Mouse (Mus musculus): Measurements from ENCODE around the gene Pcdh15. TPM values are rescaled to one million over a fixed set of nuclear protein-coding genes. Genes with fewer than 3 reads are reported as not detected.

Gene Pcdh15
- polyA plus RNA-seq, 1 experiment from 2014 or later = 0.41 TPM

DNA sequence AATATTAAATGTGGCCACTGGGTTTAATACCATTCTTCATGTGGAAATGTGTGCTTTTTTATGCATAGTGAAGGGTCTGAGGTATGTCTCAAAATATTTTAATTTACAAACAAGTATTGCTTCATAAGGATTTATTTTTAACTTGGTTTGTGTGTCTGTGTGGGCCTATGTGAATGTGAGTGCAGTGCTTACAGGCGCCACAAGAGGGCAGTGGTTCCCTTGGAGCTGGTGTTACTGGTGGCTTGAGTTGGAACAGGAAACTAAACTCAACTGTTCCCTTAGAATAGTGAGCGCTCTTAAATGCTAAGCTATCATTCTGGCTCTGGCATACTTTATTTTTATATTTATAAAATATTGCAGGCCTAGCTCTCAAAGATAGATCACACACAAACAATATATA lies 6.8 kb downstream of the Pcdh15 start:
- Histone ChIP-seq H3K27me3 (ENCODE audit: insufficient read depth, low read length) (peaks cover 4% of the 10 kb centered on the region), H3K4me2 (replicated peaks; ENCODE audit: low read depth, low read length) (no peak overlapping the region), H3K4me3 (ENCODE audit: low read length) (no peak overlapping the region), H3K4me1 (ENCODE audit: insufficient read depth, low read length) (no peaks in the 10 kb centered on the region), H3K36me3 (ENCODE audit: insufficient read depth, low read length) (no peaks in the 10 kb centered on the region), H3K9ac (replicated peaks; ENCODE audit: low read length) (no peak overlapping the region), H3K9me3 (ENCODE audit: low read length) (no peaks in the 10 kb centered on the region), H3K27ac (ENCODE audit: low read length) (no peak overlapping the region)
- 55% methylated on average over 2 of the region's 2 CpGs for WGBS
- ATAC-seq (ENCODE audit: low FRiP score, low TSS enrichment) = no peak

DNA sequence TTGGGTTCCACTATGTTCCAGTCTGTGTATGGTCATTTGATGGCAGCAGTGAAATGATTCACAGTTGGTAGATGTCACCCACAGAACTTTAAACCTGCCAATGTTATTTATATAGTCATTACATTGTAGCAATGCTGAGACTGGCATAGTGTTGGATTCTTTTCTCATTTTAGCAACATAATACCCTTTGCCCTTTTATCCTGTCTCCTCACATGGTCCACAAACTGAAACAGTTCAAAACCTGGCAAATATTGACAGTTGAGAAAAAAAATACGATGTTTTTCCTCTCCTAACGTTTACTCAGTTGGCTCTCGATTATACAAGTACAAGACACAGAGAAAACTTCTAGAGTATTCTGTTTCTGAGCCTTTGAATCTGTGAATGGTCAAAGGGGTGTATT lies 38.8 kb downstream of the Pcdh15 start:
- 43% methylated on average over 3 of the region's 3 CpGs for WGBS
- H3K4me2 ChIP-seq (replicated peaks; ENCODE audit: low read depth, low read length) = no peak overlapping the region
- H3K4me1 ChIP-seq (ENCODE audit: insufficient read depth, low read length) = no peaks in the 10 kb centered on the region
- H3K9me3 ChIP-seq (ENCODE audit: low read length) = no peaks in the 10 kb centered on the region
- no peak overlapping the region for H3K4me3 ChIP-seq (ENCODE audit: low read length)
- H3K36me3 ChIP-seq (ENCODE audit: insufficient read depth, low read length) = no peaks in the 10 kb centered on the region
- ATAC-seq (ENCODE audit: low FRiP score, low TSS enrichment) = no peak
- H3K27ac ChIP-seq (ENCODE audit: low read length) = no peak overlapping the region
- H3K27me3 ChIP-seq (ENCODE audit: insufficient read depth, low read length) = no peaks in the 10 kb centered on the region
- H3K9ac ChIP-seq (replicated peaks; ENCODE audit: low read length) = no peak overlapping the region

- Histone ChIP-seq H3K4me2 (replicated peaks; ENCODE audit: low read depth, low read length) (no peak overlapping the region), H3K27me3 (ENCODE audit: insufficient read depth, low read length) (no peaks in the 10 kb centered on the region), H3K36me3 (ENCODE audit: insufficient read depth, low read length) (no peaks in the 10 kb centered on the region), H3K9me3 (ENCODE audit: low read length) (no peaks in the 10 kb centered on the region), H3K27ac (ENCODE audit: low read length) (no peak overlapping the region), H3K4me3 (ENCODE audit: low read length) (no peak overlapping the region), H3K4me1 (ENCODE audit: insufficient read depth, low read length) (no peaks in the 10 kb centered on the region), H3K9ac (replicated peaks; ENCODE audit: low read length) (no peak overlapping the region)
- ATAC-seq (ENCODE audit: low FRiP score, low TSS enrichment) = no peak
Measured at GRCm38 (mm10) chr10:73147543-73147942, 48.4 kb downstream of the Pcdh15 start.

- no peak overlapping the region for H3K9ac ChIP-seq (replicated peaks; ENCODE audit: low read length)
- no peaks in the 10 kb centered on the region for H3K27me3 ChIP-seq (ENCODE audit: insufficient read depth, low read length)
- H3K9me3 ChIP-seq (ENCODE audit: low read length) = no peaks in the 10 kb centered on the region
- H3K27ac ChIP-seq (ENCODE audit: low read length) = no peak overlapping the region
- H3K36me3 ChIP-seq (ENCODE audit: insufficient read depth, low read length) = no peaks in the 10 kb centered on the region
- 68% methylated on average over 4 of the region's 4 CpGs for WGBS
- no peak overlapping the region for H3K4me3 ChIP-seq (ENCODE audit: low read length)
- H3K4me2 ChIP-seq (replicated peaks; ENCODE audit: low read depth, low read length) = no peak overlapping the region
- H3K4me1 ChIP-seq (ENCODE audit: insufficient read depth, low read length) = no peaks in the 10 kb centered on the region
- ATAC-seq (ENCODE audit: low FRiP score, low TSS enrichment) = no peak
Measured at GRCm38 (mm10) chr10:73147978-73148377, 48.8 kb downstream of the Pcdh15 start.

GRCm38 (mm10) chr10:73154544-73154943 lies 55.4 kb downstream of the Pcdh15 start:
- H3K4me1 ChIP-seq (ENCODE audit: insufficient read depth, low read length) = no peaks in the 10 kb centered on the region
- H3K27ac ChIP-seq (ENCODE audit: low read length) = no peak overlapping the region
- no peaks in the 10 kb centered on the region for H3K27me3 ChIP-seq (ENCODE audit: insufficient read depth, low read length)
- ATAC-seq (ENCODE audit: low FRiP score, low TSS enrichment) = no peak
- no peak overlapping the region for H3K4me2 ChIP-seq (replicated peaks; ENCODE audit: low read depth, low read length)
- H3K4me3 ChIP-seq (ENCODE audit: low read length) = no peak overlapping the region
- no peaks in the 10 kb centered on the region for H3K9me3 ChIP-seq (ENCODE audit: low read length)
- WGBS = 85% methylated on average over 5 of the region's 5 CpGs
- no peaks in the 10 kb centered on the region for H3K36me3 ChIP-seq (ENCODE audit: insufficient read depth, low read length)
- no peak overlapping the region for H3K9ac ChIP-seq (replicated peaks; ENCODE audit: low read length)

DNA sequence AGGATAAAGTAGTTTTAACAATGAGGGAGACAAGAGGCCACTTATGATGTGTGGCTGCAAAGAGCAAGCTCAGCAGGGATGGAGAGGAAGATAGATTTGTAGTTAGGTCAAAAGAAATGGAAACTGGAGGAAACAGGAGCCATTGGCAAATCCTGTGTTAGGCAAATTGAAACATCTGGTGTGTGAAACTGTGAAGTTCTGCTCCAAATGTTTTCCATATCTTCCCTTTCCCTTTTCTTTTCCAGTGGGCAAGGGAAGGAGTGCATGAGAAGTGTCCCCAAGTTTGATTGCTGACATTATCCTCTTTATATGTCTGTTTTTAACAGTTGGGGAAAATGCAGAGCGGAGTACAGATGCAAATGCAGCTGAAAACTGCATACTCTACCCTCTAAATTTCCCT lies 62.6 kb downstream of the Pcdh15 start:
- no peaks in the 10 kb centered on the region for H3K4me1 ChIP-seq (ENCODE audit: insufficient read depth, low read length)
- H3K4me2 ChIP-seq (replicated peaks; ENCODE audit: low read depth, low read length) = no peak overlapping the region
- H3K27me3 ChIP-seq (ENCODE audit: insufficient read depth, low read length) = no peaks in the 10 kb centered on the region
- no peak overlapping the region for H3K4me3 ChIP-seq (ENCODE audit: low read length)
- no peak for ATAC-seq (ENCODE audit: low FRiP score, low TSS enrichment)
- H3K27ac ChIP-seq (ENCODE audit: low read length) = no peak overlapping the region
- H3K9me3 ChIP-seq (ENCODE audit: low read length) = no peaks in the 10 kb centered on the region
- 88% methylated on average over 1 of the region's 1 CpGs for WGBS
- H3K36me3 ChIP-seq (ENCODE audit: insufficient read depth, low read length) = no peaks in the 10 kb centered on the region
- no peak overlapping the region for H3K9ac ChIP-seq (replicated peaks; ENCODE audit: low read length)

DNA sequence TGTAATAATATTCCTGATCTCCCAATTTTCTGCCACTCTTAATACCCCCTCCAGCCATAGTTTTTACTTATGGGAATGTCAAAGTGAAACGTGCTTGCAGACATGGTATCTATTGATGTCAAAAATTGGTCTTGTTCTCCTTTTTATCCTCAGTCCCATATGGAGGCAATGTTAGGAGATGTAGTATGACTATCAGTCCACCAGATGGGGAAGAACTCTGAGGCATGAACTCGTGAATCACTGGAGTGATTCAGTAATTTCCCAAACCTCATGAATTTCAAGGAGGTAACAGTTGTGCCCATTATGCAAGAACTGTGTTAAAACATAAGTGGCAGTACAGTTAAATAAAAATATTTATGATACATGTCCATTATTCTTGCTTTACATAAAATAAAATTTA lies 116.9 kb downstream of the Pcdh15 start:
- Histone ChIP-seq H3K36me3 (ENCODE audit: insufficient read depth, low read length) (no peaks in the 10 kb centered on the region), H3K27me3 (ENCODE audit: insufficient read depth, low read length) (no peaks in the 10 kb centered on the region), H3K4me1 (ENCODE audit: insufficient read depth, low read length) (no peaks in the 10 kb centered on the region), H3K27ac (ENCODE audit: low read length) (no peak overlapping the region), H3K9me3 (ENCODE audit: low read length) (peaks cover 2% of the 10 kb centered on the region; the same call in 1 of the 2 replicates), H3K9ac (replicated peaks; ENCODE audit: low read length) (no peak overlapping the region), H3K4me2 (replicated peaks; ENCODE audit: low read depth, low read length) (no peak overlapping the region), H3K4me3 (ENCODE audit: low read length) (no peak overlapping the region)
- 72% methylated on average over 2 of the region's 2 CpGs for WGBS
- ATAC-seq (ENCODE audit: low FRiP score, low TSS enrichment) = no peak

- H3K27me3 ChIP-seq (ENCODE audit: insufficient read depth, low read length) = no peaks in the 10 kb centered on the region
- ATAC-seq (ENCODE audit: low FRiP score, low TSS enrichment) = no peak
- 62% methylated on average over 5 of the region's 5 CpGs for WGBS
Measured at GRCm38 (mm10) chr10:73242294-73242693, 143.2 kb downstream of the Pcdh15 start.

GRCm38 (mm10) chr10:73280438-73280837 lies 181.3 kb downstream of the Pcdh15 start:
- Histone ChIP-seq H3K9ac (replicated peaks; ENCODE audit: low read length) (no peak overlapping the region), H3K4me2 (replicated peaks; ENCODE audit: low read depth, low read length) (no peak overlapping the region), H3K4me3 (ENCODE audit: low read length) (no peak overlapping the region), H3K27ac (ENCODE audit: low read length) (no peak overlapping the region), H3K9me3 (ENCODE audit: low read length) (no peaks in the 10 kb centered on the region), H3K27me3 (ENCODE audit: insufficient read depth, low read length) (no peaks in the 10 kb centered on the region), H3K4me1 (ENCODE audit: insufficient read depth, low read length) (no peaks in the 10 kb centered on the region), H3K36me3 (ENCODE audit: insufficient read depth, low read length) (no peaks in the 10 kb centered on the region)
- ATAC-seq (ENCODE audit: low FRiP score, low TSS enrichment) = no peak
- WGBS = 86% methylated on average over 4 of the region's 4 CpGs

More at GRCm38 (mm10) chr10:73242294-73242693, 143.2 kb downstream of the Pcdh15 start:
- H3K36me3 ChIP-seq (ENCODE audit: insufficient read depth, low read length) = no peaks in the 10 kb centered on the region
- H3K9ac ChIP-seq (replicated peaks; ENCODE audit: low read length) = no peak overlapping the region
- no peak overlapping the region for H3K27ac ChIP-seq (ENCODE audit: low read length)
- no peak overlapping the region for H3K4me2 ChIP-seq (replicated peaks; ENCODE audit: low read depth, low read length)
- no peak overlapping the region for H3K4me3 ChIP-seq (ENCODE audit: low read length)
- H3K9me3 ChIP-seq (ENCODE audit: low read length) = no peaks in the 10 kb centered on the region
- H3K4me1 ChIP-seq (ENCODE audit: insufficient read depth, low read length) = no peaks in the 10 kb centered on the region

DNA sequence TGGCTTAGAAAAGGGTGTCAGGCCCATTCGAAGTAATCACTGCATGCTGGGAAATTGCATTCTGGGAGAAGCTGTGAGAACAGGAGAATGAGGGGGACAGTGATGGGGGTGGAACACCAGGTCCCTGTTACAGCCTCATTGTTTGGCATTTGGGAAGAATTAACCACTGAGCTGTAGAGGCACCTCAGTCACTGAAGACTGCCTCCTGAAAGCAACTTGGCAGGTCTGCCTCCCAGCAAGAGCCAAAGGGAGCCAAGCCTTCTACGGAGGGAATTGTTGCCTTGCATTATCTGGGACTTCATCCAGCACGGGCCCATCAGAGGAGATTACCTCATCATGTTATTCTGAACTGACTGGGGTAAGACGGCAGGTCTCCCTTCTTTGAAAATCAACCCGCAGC lies 197.3 kb downstream of the Pcdh15 start:
- Histone ChIP-seq H3K9me3 (ENCODE audit: low read length) (no peaks in the 10 kb centered on the region), H3K4me1 (ENCODE audit: insufficient read depth, low read length) (no peaks in the 10 kb centered on the region), H3K4me2 (replicated peaks; ENCODE audit: low read depth, low read length) (no peak overlapping the region), H3K27me3 (ENCODE audit: insufficient read depth, low read length) (no peaks in the 10 kb centered on the region), H3K9ac (replicated peaks; ENCODE audit: low read length) (no peak overlapping the region), H3K27ac (ENCODE audit: low read length) (no peak overlapping the region), H3K4me3 (ENCODE audit: low read length) (no peak overlapping the region), H3K36me3 (ENCODE audit: insufficient read depth, low read length) (no peaks in the 10 kb centered on the region)
- no peak for ATAC-seq (ENCODE audit: low FRiP score, low TSS enrichment)
- 69% methylated on average over 5 of the region's 5 CpGs for WGBS

DNA sequence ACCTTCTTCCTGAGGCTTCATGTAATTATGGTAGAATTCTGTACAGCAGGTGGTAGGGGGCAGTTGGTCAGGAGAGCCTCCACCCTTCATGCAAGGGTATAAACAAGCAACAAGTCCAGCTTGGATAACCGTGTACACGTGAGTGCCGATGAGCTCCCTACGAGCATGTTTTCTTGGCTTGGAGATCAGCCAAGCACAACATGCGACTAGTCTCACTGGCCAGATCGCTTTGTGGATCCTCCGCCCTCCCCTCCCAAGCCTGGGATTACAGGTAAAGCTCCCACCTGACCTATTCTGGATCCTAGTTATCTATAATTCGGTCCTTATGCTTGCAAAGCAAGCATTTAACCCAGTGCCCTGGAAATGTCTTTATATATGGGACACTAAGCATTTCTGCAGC lies 202.8 kb downstream of the Pcdh15 start:
- Histone ChIP-seq H3K4me3 (ENCODE audit: low read length) (no peak overlapping the region), H3K27ac (ENCODE audit: low read length) (no peak overlapping the region), H3K9ac (replicated peaks; ENCODE audit: low read length) (no peak overlapping the region), H3K27me3 (ENCODE audit: insufficient read depth, low read length) (no peaks in the 10 kb centered on the region), H3K9me3 (ENCODE audit: low read length) (no peaks in the 10 kb centered on the region), H3K4me1 (ENCODE audit: insufficient read depth, low read length) (no peaks in the 10 kb centered on the region), H3K4me2 (replicated peaks; ENCODE audit: low read depth, low read length) (no peak overlapping the region), H3K36me3 (ENCODE audit: insufficient read depth, low read length) (no peaks in the 10 kb centered on the region)
- 45% methylated on average over 8 of the region's 8 CpGs for WGBS
- no peak for ATAC-seq (ENCODE audit: low FRiP score, low TSS enrichment)
